Mouse (Mus musculus) heart, postnatal 10 days (tissue): ENCODE data around the gene Cd300ld4. TPM values are rescaled to one million over a fixed set of nuclear protein-coding genes. Genes with fewer than 3 reads are reported as not detected.

Source experiments
- DNase-seq, 2 experiments: peaks; one replicate each; pipeline ENCODE4 v3.0.0; 2021
- intact Hi-C: fragments of 180-260 bp; cut with DNase I; formaldehyde crosslinking; loops from one replicate; pipeline ENCODE4 v1.15.1; 2025
- total RNA-seq, 2 experiments: library from RNA; stranded (reverse); gene quantifications; 2 replicates each; pipeline ENCODE4 v1.2.3; 2021

Gene Cd300ld4
- total RNA-seq, 2 experiments from 2014 or later = not detected

- no peak for DNase-seq
- intact Hi-C loops = no loop called here
These were observed 54.1 kb downstream of the Cd300ld4 start for GRCm38 (mm10) chr11:114972726-114973125.

Other genes starting within 250 kb of the Cd300ld4 start
- gene Btbd17, start 231.1 kb downstream of the Cd300ld4 start, total RNA-seq = under 1 TPM in 1 of 2 experiments, not detected in 1; 0.32 TPM
- not detected for gene Gpr142, start 228.1 kb downstream of the Cd300ld4 start, total RNA-seq
- 10 to 100 TPM; 12.9 to 18.1 TPM for gene Gprc5c, start 175.9 kb downstream of the Cd300ld4 start, total RNA-seq
- gene Cd300a, start 137.0 kb downstream of the Cd300ld4 start, total RNA-seq = under 1 TPM; 0.96 to 0.99 TPM
- gene Cd300lb, start 92.6 kb downstream of the Cd300ld4 start, total RNA-seq = under 1 TPM; 0.19 to 0.77 TPM
- gene Cd300c, start 57.9 kb downstream of the Cd300ld4 start, total RNA-seq = not detected
- gene Cd300ld, start 37.1 kb downstream of the Cd300ld4 start, total RNA-seq = under 1 TPM; 0.41 to 0.84 TPM
- 1 to 10 TPM; 1.7 to 2.1 TPM for gene Cd300c2, start 25.1 kb downstream of the Cd300ld4 start, total RNA-seq
- not detected for gene Cd300ld2, start 10.8 kb downstream of the Cd300ld4 start, total RNA-seq
- 1 to 10 TPM; 3.9 to 5.0 TPM for gene Cd300ld5, start 10.8 kb upstream of the Cd300ld4 start, total RNA-seq
- gene Cd300ld3, start 21.4 kb upstream of the Cd300ld4 start, total RNA-seq = 1 to 10 TPM; 1.2 to 2.9 TPM
- under 1 TPM; 0.29 to 0.35 TPM for gene Cd300e, start 35.2 kb upstream of the Cd300ld4 start, total RNA-seq
- gene Rab37, start 64.4 kb upstream of the Cd300ld4 start, total RNA-seq = 1 to 10 TPM; 1.4 to 1.6 TPM
- under 1 TPM; 0.15 to 0.48 TPM for gene Cd300lf, start 107.0 kb upstream of the Cd300ld4 start, total RNA-seq
- 10 to 100 TPM; 11.9 to 17.4 TPM for gene Slc9a3r1, start 136.3 kb upstream of the Cd300ld4 start, total RNA-seq
- gene Tmem104, start 160.5 kb upstream of the Cd300ld4 start, total RNA-seq = 10 to 100 TPM; 10.9 TPM
- gene Nat9, start 160.8 kb upstream of the Cd300ld4 start, total RNA-seq = 10 to 100 TPM; 14.8 to 19.9 TPM
- not detected for gene Grin2c, start 240.2 kb upstream of the Cd300ld4 start, total RNA-seq